Mouse (Mus musculus) embryonic facial prominence, embryonic 10.5 days (tissue): Measurements from ENCODE around the gene Spocd1. TPM values are rescaled to one million over a fixed set of nuclear protein-coding genes. Genes with fewer than 3 reads are reported as not detected.

Source experiments
- DNase-seq: peaks from one replicate; pipeline ENCODE4 v3.0.0-alpha.2; 2017; ENCODE audit warnings: low spot score
- H3K27ac ChIP-seq: fragments of 300-500 bp; sonication (generic); replicated peaks from 2 replicates; pipeline ENCODE4 v1.5.1; 2016; ENCODE audit warnings: mild to moderate bottlenecking
- H3K27me3 ChIP-seq: fragments of 300-500 bp; sonication (generic); replicated peaks from 2 replicates; pipeline ENCODE4 v1.6.1; 2016; ENCODE audit warnings: low read depth, mild to moderate bottlenecking; ENCODE audit not compliant: poor library complexity, severe bottlenecking
- H3K36me3 ChIP-seq: fragments of 300-500 bp; sonication (generic); replicated peaks from 2 replicates; pipeline ENCODE4 v1.6.1; 2016; ENCODE audit warnings: mild to moderate bottlenecking, moderate library complexity
- H3K4me1 ChIP-seq: fragments of 300-500 bp; sonication (generic); 2 replicates; pipeline ENCODE4 v1.6.1; 2016
- H3K4me3 ChIP-seq: fragments of 300-500 bp; sonication (generic); 2 replicates; pipeline ENCODE4 v1.5.1; 2016; ENCODE audit warnings: mild to moderate bottlenecking, moderate library complexity
- H3K9me3 ChIP-seq: fragments of 300-500 bp; sonication (generic); 2 replicates; pipeline ENCODE4 v1.6.1; 2016; ENCODE audit warnings: mild to moderate bottlenecking
- WGBS: fragments of 180-500 bp; shearing (Covaris S2); methylation state at CpG from one replicate; pipeline ENCODE4 v1.1.7; 2016; 5-methylcytosine and 5-hydroxymethylcytosine counted together
- polyA plus RNA-seq: library from polyadenylated mRNA; unstranded; fragments of >200 nt; fragmentation: Nextera tagmentation; extraction: Ambion mirVana; gene quantifications from 2 replicates; pipeline ENCODE4 v1.2.1, GENCODE M21; 2016

Gene Spocd1
- polyA plus RNA-seq, 1 experiment from 2014 or later, result not detected

- Histone ChIP-seq H3K27me3 (peaks cover 95% of the 10 kb centered on the region), H3K9me3 (no peaks in the 10 kb centered on the region), H3K36me3 (no peaks in the 10 kb centered on the region), H3K4me3 (peak within 1 kb of the TSS; percentile 73), H3K27ac (peak within 1 kb of the TSS; percentile 74), H3K4me1 (peaks cover 74% of the 10 kb centered on the region)
- WGBS, result 2% methylated on average over 77 of the region's 77 CpGs
- peak; percentile 63 for DNase-seq
These were observed 55.5 kb downstream of the Spocd1 start, which contains the start of gene Adgrb2 for GRCm38 (mm10) chr4:129984421-129985061. Gene Adgrb2 (plus strand): TSS chr4:129984870.

GRCm38 (mm10) chr4:129985161-129985670, 56.2 kb downstream of the Spocd1 start:
- no peaks in the 10 kb centered on the region for H3K9me3 ChIP-seq
- H3K27ac ChIP-seq, result peak overlapping the region; percentile 74
- peaks cover 96% of the 10 kb centered on the region for H3K27me3 ChIP-seq
- peak; percentile 66 for DNase-seq
- H3K4me3 ChIP-seq, result peak overlapping the region; percentile 73
- H3K4me1 ChIP-seq, result peaks cover 78% of the 10 kb centered on the region
- H3K36me3 ChIP-seq, result no peaks in the 10 kb centered on the region
- WGBS, result under 1% methylated on average over 47 of the region's 48 CpGs

- whole genome bisulfite sequencing, result under 1% methylated on average over 58 of the region's 58 CpGs
- peak overlapping the region; percentile 74; the same call in 1 of the 2 replicates for H3K27ac ChIP-seq
- peaks cover 96% of the 10 kb centered on the region for H3K27me3 ChIP-seq
- no peaks in the 10 kb centered on the region for H3K9me3 ChIP-seq
- H3K4me3 ChIP-seq, result peak overlapping the region; percentile 73
- H3K36me3 ChIP-seq, result no peaks in the 10 kb centered on the region
- H3K4me1 ChIP-seq, result peaks cover 78% of the 10 kb centered on the region
- peak; percentile 77 for DNase-seq
These were observed 56.8 kb downstream of the Spocd1 start for GRCm38 (mm10) chr4:129985671-129986441.

- H3K27ac ChIP-seq, result peak overlapping the region; percentile 71
- no peaks in the 10 kb centered on the region for H3K9me3 ChIP-seq
- DNase-seq, result peak; percentile 71
- WGBS, result under 1% methylated on average over 53 of the region's 53 CpGs
- peak overlapping the region; percentile 66 for H3K4me3 ChIP-seq
- 0 out of 2 replicates have a peak, but pooled peaks cover 3% of the 10 kb centered on the region for H3K36me3 ChIP-seq
- H3K27me3 ChIP-seq, result peaks cover 94% of the 10 kb centered on the region
- H3K4me1 ChIP-seq, result peaks cover 74% of the 10 kb centered on the region
These were observed 58.9 kb downstream of the Spocd1 start for GRCm38 (mm10) chr4:129987825-129988504.

GRCm38 (mm10) chr4:129989925-129990324, 60.9 kb downstream of the Spocd1 start:
- Histone ChIP-seq H3K4me3 (no peak overlapping the region), H3K36me3 (0 out of 2 replicates have a peak, but pooled peaks cover 3% of the 10 kb centered on the region), H3K27me3 (peaks cover 95% of the 10 kb centered on the region), H3K9me3 (no peaks in the 10 kb centered on the region), H3K27ac (no peak overlapping the region), H3K4me1 (peaks cover 58% of the 10 kb centered on the region)
- DNase-seq, result no peak
- WGBS, result 65% methylated on average over 4 of the region's 4 CpGs

GRCm38 (mm10) chr4:129992720-129993119, 63.7 kb downstream of the Spocd1 start:
- peaks cover 96% of the 10 kb centered on the region for H3K27me3 ChIP-seq
- H3K4me3 ChIP-seq, result no peak overlapping the region
- H3K36me3 ChIP-seq, result 0 out of 2 replicates have a peak, but pooled peaks cover 3% of the 10 kb centered on the region
- no peaks in the 10 kb centered on the region for H3K9me3 ChIP-seq
- 75% methylated on average over 16 of the region's 16 CpGs for WGBS
- peaks cover 34% of the 10 kb centered on the region for H3K4me1 ChIP-seq
- no peak overlapping the region for H3K27ac ChIP-seq
- no peak for DNase-seq

GRCm38 (mm10) chr4:129993213-129993612, 64.2 kb downstream of the Spocd1 start:
- H3K27me3 ChIP-seq, result peaks cover 96% of the 10 kb centered on the region
- peaks cover 29% of the 10 kb centered on the region for H3K4me1 ChIP-seq
- H3K9me3 ChIP-seq, result no peaks in the 10 kb centered on the region
- H3K4me3 ChIP-seq, result no peak overlapping the region
- DNase-seq, result no peak
- H3K36me3 ChIP-seq, result 0 out of 2 replicates have a peak, but pooled peaks cover 3% of the 10 kb centered on the region
- H3K27ac ChIP-seq, result no peak overlapping the region
- WGBS, result 94% methylated on average over 5 of the region's 5 CpGs

- no peak overlapping the region for H3K27ac ChIP-seq
- H3K27me3 ChIP-seq, result peaks cover 96% of the 10 kb centered on the region
- H3K9me3 ChIP-seq, result no peaks in the 10 kb centered on the region
- 92% methylated on average over 16 of the region's 16 CpGs for WGBS
- peaks cover 23% of the 10 kb centered on the region for H3K4me1 ChIP-seq
- H3K36me3 ChIP-seq, result 0 out of 2 replicates have a peak, but pooled peaks cover 3% of the 10 kb centered on the region
- DNase-seq, result no peak
- no peak overlapping the region for H3K4me3 ChIP-seq
These were observed 65.1 kb downstream of the Spocd1 start for GRCm38 (mm10) chr4:129993944-129994695.

- peaks cover 95% of the 10 kb centered on the region for H3K27me3 ChIP-seq
- H3K36me3 ChIP-seq, result 0 out of 2 replicates have a peak, but pooled peaks cover 3% of the 10 kb centered on the region
- no peaks in the 10 kb centered on the region for H3K9me3 ChIP-seq
- no peak for DNase-seq
- no peak overlapping the region for H3K27ac ChIP-seq
- H3K4me3 ChIP-seq, result no peak overlapping the region
- peaks cover 27% of the 10 kb centered on the region for H3K4me1 ChIP-seq
- WGBS, result 84% methylated on average over 5 of the region's 5 CpGs
These were observed 65.7 kb downstream of the Spocd1 start for GRCm38 (mm10) chr4:129994728-129995127.

GRCm38 (mm10) chr4:129995255-129995654, 66.2 kb downstream of the Spocd1 start:
- Histone ChIP-seq H3K27me3 (peaks cover 89% of the 10 kb centered on the region), H3K4me3 (no peak overlapping the region), H3K4me1 (peaks cover 26% of the 10 kb centered on the region), H3K36me3 (0 out of 2 replicates have a peak, but pooled peaks cover 3% of the 10 kb centered on the region), H3K27ac (no peak overlapping the region), H3K9me3 (no peaks in the 10 kb centered on the region)
- no peak for DNase-seq
- WGBS, result 83% methylated on average over 8 of the region's 8 CpGs

- Histone ChIP-seq H3K36me3 (0 out of 2 replicates have a peak, but pooled peaks cover 3% of the 10 kb centered on the region), H3K4me3 (no peak overlapping the region), H3K27me3 (peaks cover 86% of the 10 kb centered on the region), H3K9me3 (no peaks in the 10 kb centered on the region), H3K27ac (no peak overlapping the region), H3K4me1 (peaks cover 19% of the 10 kb centered on the region)
- DNase-seq, result no peak
- 68% methylated on average over 4 of the region's 4 CpGs for WGBS
These were observed 67.0 kb downstream of the Spocd1 start for GRCm38 (mm10) chr4:129996015-129996414.
